Mouse (Mus musculus) skeletal muscle tissue, postnatal 0 days (tissue): ENCODE data around the gene Aif1l. TPM values are rescaled to one million over a fixed set of nuclear protein-coding genes. Genes with fewer than 3 reads are reported as not detected.

ENCODE experiments used
- polyA plus RNA-seq: library from polyadenylated mRNA; unstranded; fragments of >200 nt; fragmentation: Nextera tagmentation; extraction: Ambion mirVana; gene quantifications from 2 replicates; pipeline ENCODE4 v1.2.1, GENCODE M21; 2015

Aif1l gene
- 20.0 and 20.4 TPM in 2 replicates for polyA plus RNA-seq

DNA sequence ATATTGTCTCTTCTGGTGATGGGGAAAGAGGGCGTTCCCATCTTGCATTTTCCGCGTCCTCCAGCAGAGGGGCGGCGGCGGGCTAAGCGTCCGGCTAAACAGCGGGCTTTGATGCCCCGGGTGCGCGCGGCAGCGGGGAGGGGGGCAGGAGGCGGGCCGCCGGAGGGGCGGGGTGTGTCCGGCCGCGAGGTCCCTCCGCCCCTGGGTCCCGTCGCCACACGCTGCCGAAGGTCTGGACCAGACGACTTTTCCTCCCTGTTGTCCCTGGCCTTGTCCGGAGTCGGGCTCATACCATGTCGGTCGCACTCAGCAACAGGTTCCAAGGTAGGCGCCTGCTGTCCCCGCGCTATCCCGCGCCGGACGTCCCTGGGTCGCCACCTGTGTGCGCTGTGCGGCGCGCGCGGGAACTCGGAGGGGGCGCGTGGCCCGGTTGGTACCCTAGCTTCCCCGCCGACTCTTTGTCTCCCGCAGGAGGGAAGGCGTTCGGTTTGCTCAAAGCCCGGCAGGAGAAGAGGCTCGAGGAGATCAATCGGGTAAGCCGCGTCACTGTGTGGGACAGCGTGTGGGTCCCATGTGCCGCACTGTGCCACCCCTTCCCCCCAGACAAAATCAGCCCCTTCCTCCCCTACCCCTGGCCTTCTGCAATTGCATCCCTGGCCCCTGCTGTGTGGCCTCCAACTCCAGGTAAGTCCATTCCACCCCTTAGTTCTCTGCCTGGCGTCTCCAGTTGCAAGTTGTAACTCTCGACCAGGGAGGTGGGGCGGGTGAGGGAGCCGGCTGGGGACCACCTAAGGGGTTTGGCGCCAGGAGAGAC lies at the start of gene Aif1l:
TSS of gene Aif1l (plus strand) at position 82 of the 814 bp plus-strand sequence.

DNA sequence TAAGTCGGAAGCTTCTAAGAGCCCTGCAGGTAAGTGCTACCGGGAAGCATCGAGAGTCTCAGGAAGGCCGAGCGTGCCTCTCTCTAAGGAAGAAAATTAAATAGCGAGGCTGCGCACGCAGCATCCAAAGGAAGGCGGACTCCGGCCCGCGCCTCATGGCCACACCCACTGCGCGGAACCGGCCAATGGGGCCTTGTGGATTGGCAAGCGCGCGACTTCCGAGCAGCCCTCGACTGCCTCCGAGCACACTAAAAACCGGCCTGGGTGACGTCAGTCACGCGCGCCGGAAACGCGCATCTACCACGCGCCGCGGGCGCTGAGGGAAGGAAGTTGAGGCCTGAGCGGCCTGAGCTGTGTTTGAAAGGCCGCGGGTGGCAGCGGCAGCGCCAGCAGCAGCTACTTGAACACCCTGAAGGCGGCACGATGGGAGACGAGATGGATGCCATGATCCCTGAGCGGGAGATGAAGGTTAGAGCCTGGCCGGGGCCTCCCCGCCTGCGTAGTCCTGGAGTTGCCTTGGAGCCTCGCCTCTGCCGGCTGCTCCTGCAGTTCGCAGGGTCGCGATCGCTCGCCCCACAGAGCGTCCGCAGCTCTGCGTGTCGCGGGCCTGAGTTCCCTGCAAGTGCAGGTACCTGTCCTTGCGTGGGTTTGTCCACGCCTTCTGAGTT lies 24.3 kb downstream of the Aif1l start, which contains the start of gene Nup214:
TSS of gene Nup214 (plus strand) at position 296 of the 668 bp plus-strand sequence.

Other genes starting within 250 kb of the Aif1l start
- gene Qrfp, start 139.6 kb upstream of the Aif1l start, polyA plus RNA-seq = 0.06 TPM in 1 of 2 replicates, not detected in the other
- gene Fibcd1, start 104.1 kb upstream of the Aif1l start, polyA plus RNA-seq = not detected in 2 replicates
- gene Lamc3, start 62.8 kb upstream of the Aif1l start, polyA plus RNA-seq = 0.05 TPM in 1 of 2 replicates, not detected in the other
- gene Nup214, start 24.3 kb downstream of the Aif1l start, polyA plus RNA-seq = 27.9 and 31.4 TPM in 2 replicates
- gene Fam78a, start 134.7 kb downstream of the Aif1l start, polyA plus RNA-seq = 7.5 and 8.2 TPM in 2 replicates
- 41.4 and 44.8 TPM in 2 replicates for gene Plpp7, start 145.4 kb downstream of the Aif1l start, polyA plus RNA-seq
- 21.5 and 22.5 TPM in 2 replicates for gene Prrc2b, start 200.9 kb downstream of the Aif1l start, polyA plus RNA-seq